Mouse (Mus musculus) left cerebral cortex, postnatal 14 days (tissue): ENCODE results near the gene Zdhhc14. TPM values are rescaled to one million over a fixed set of nuclear protein-coding genes. Genes with fewer than 3 reads are reported as not detected.
"Not testable (repeated sequence)": the region's sequence is repeated elsewhere in the genome, so short reads cannot be mapped to it uniquely, and the experiment has no call there.

Experiments used
- DNase-seq, 2 experiments: peaks; one replicate each; pipeline ENCODE4 v3.0.0; 2021 to 2022; ENCODE audit warnings: low spot score in 2 of 2, mixed read lengths in 1 of 2
- intact Hi-C: fragments of 180-260 bp; cut with DNase I; formaldehyde crosslinking; loops from one replicate; pipeline ENCODE4 v1.15.1; 2025
- total RNA-seq, 2 experiments: library from RNA; stranded (reverse); gene quantifications; 2 replicates each; pipeline ENCODE4 v1.2.3; 2021

Gene Zdhhc14
- total RNA-seq, 2 experiments from 2014 or later, result 41.1 to 41.3 TPM

GRCm38 (mm10) chr17:5583472-5584145, 91.3 kb downstream of the Zdhhc14 start:
- no peak for DNase-seq
- intact Hi-C loops, result no loop called here

- DNase-seq, result peak in 1 of 2 experiments; percentile 41
- intact Hi-C loops, result no loop called here
These were observed 99.3 kb downstream of the Zdhhc14 start for GRCm38 (mm10) chr17:5591604-5592209.

- DNase-seq, result no peak
- intact Hi-C loops, result no loop called here
These were observed 100.7 kb downstream of the Zdhhc14 start for GRCm38 (mm10) chr17:5593071-5593470.

- DNase-seq, result no peak
- intact Hi-C loops, result no loop called here
These were observed 102.7 kb downstream of the Zdhhc14 start for GRCm38 (mm10) chr17:5595068-5595467.

- no peak for DNase-seq
- intact Hi-C loops, result no loop called here
These were observed 104.1 kb downstream of the Zdhhc14 start for GRCm38 (mm10) chr17:5596490-5596889.

GRCm38 (mm10) chr17:5598999-5599398, 106.6 kb downstream of the Zdhhc14 start:
- no peak for DNase-seq
- intact Hi-C loops, result no loop called here

- DNase-seq, result no peak
- intact Hi-C loops, result no loop called here
These were observed 108.2 kb downstream of the Zdhhc14 start for GRCm38 (mm10) chr17:5600505-5601027.

- intact Hi-C loops, result no loop called here
- no peak for DNase-seq
These were observed 109.6 kb downstream of the Zdhhc14 start for GRCm38 (mm10) chr17:5601953-5602352.

GRCm38 (mm10) chr17:5606151-5606591, 113.8 kb downstream of the Zdhhc14 start:
- intact Hi-C loops, result no loop called here
- no peak for DNase-seq

GRCm38 (mm10) chr17:5607352-5607751, 115.0 kb downstream of the Zdhhc14 start:
- DNase-seq, result peak in 1 of 2 experiments; percentile 24
- intact Hi-C loops, result no loop called here

GRCm38 (mm10) chr17:5609875-5610552, 117.7 kb downstream of the Zdhhc14 start:
- intact Hi-C loops, result no loop called here
- no peak for DNase-seq

- no peak for DNase-seq
- intact Hi-C loops, result no loop called here
These were observed 119.9 kb downstream of the Zdhhc14 start for GRCm38 (mm10) chr17:5612236-5612635.

- intact Hi-C loops, result no loop called here
- DNase-seq, result no peak
These were observed 122.5 kb downstream of the Zdhhc14 start for GRCm38 (mm10) chr17:5614771-5615318.

GRCm38 (mm10) chr17:5621626-5622591, 129.6 kb downstream of the Zdhhc14 start:
- intact Hi-C loops, result no loop called here
- DNase-seq, result no peak

GRCm38 (mm10) chr17:5622764-5623163, 130.4 kb downstream of the Zdhhc14 start:
- intact Hi-C loops, result no loop called here
- no peak for DNase-seq

- intact Hi-C loops, result no loop called here
- DNase-seq, result no peak
These were observed 130.8 kb downstream of the Zdhhc14 start for GRCm38 (mm10) chr17:5623181-5623580.

- DNase-seq, intact Hi-C loops: not testable (repeated sequence)
These were observed 132.5 kb downstream of the Zdhhc14 start for GRCm38 (mm10) chr17:5624815-5625214.

GRCm38 (mm10) chr17:5626402-5626801, 134.0 kb downstream of the Zdhhc14 start:
- DNase-seq, result no peak
- intact Hi-C loops, result no loop called here

- no peak for DNase-seq
- intact Hi-C loops, result no loop called here
These were observed 135.3 kb downstream of the Zdhhc14 start for GRCm38 (mm10) chr17:5627664-5628063.
